Mouse (Mus musculus): ENCODE measurements around the gene Cd83. TPM values are rescaled to one million over a fixed set of nuclear protein-coding genes. Genes with fewer than 3 reads are reported as not detected.

The Cd83 gene
- polyA plus RNA-seq, 1 experiment from 2014 or later = 30.8 TPM

GRCm38 (mm10) chr13:43786171-43786795, 1.7 kb downstream of the Cd83 start:
- Histone ChIP-seq H3K4me1 (replicated peaks; ENCODE audit: control insufficient read depth, insufficient read depth, low read length) (peaks cover 14% of the 10 kb centered on the region), H3K27me3 (ENCODE audit: control insufficient read depth, insufficient read depth, low read length) (peaks cover 8% of the 10 kb centered on the region), H3K36me3 (replicated peaks; ENCODE audit: control insufficient read depth, insufficient read depth) (no peaks in the 10 kb centered on the region), H3K27ac (no peak overlapping the region), H3K4me2 (replicated peaks) (peak overlapping the region; percentile 88), H3K9ac (0 out of 2 replicates have a peak overlapping the region, but pooled peaks have one; percentile 82), H3K4me3 (replicated peaks; ENCODE audit: low read length) (peak overlapping the region; percentile 68), H3K9me3 (ENCODE audit: control insufficient read depth, low read length) (no peaks in the 10 kb centered on the region)
- ATAC-seq (ENCODE audit: low FRiP score) = no peak
- no peak for DNase-seq (ENCODE audit: low spot score)
- WGBS = 34% methylated on average over 12 of the region's 12 CpGs

- ATAC-seq (ENCODE audit: low FRiP score) = no peak
- DNase-seq (ENCODE audit: low spot score) = no peak
- Histone ChIP-seq H3K27ac (no peak overlapping the region), H3K9ac (no peak overlapping the region), H3K9me3 (ENCODE audit: control insufficient read depth, low read length) (no peaks in the 10 kb centered on the region), H3K4me1 (replicated peaks; ENCODE audit: control insufficient read depth, insufficient read depth, low read length) (peaks cover 21% of the 10 kb centered on the region), H3K4me2 (replicated peaks) (no peak overlapping the region), H3K36me3 (replicated peaks; ENCODE audit: control insufficient read depth, insufficient read depth) (no peaks in the 10 kb centered on the region), H3K27me3 (ENCODE audit: control insufficient read depth, insufficient read depth, low read length) (peaks cover 8% of the 10 kb centered on the region), H3K4me3 (replicated peaks; ENCODE audit: low read length) (no peak overlapping the region)
- 50% methylated on average over 2 of the region's 2 CpGs for WGBS
Measured at GRCm38 (mm10) chr13:43787262-43787661, 2.7 kb downstream of the Cd83 start.

- no peak for ATAC-seq (ENCODE audit: low FRiP score)
- H3K9me3 ChIP-seq (ENCODE audit: control insufficient read depth, low read length) = no peaks in the 10 kb centered on the region
- H3K4me3 ChIP-seq (replicated peaks; ENCODE audit: low read length) = no peak overlapping the region
- H3K4me1 ChIP-seq (replicated peaks; ENCODE audit: control insufficient read depth, insufficient read depth, low read length) = peaks cover 21% of the 10 kb centered on the region
- DNase-seq (ENCODE audit: low spot score) = no peak
- no peak overlapping the region for H3K9ac ChIP-seq
- no peak overlapping the region for H3K4me2 ChIP-seq (replicated peaks)
- H3K27ac ChIP-seq = no peak overlapping the region
- WGBS = 87% methylated on average over 8 of the region's 8 CpGs
- no peaks in the 10 kb centered on the region for H3K36me3 ChIP-seq (replicated peaks; ENCODE audit: control insufficient read depth, insufficient read depth)
- peaks cover 8% of the 10 kb centered on the region for H3K27me3 ChIP-seq (ENCODE audit: control insufficient read depth, insufficient read depth, low read length)
Measured at GRCm38 (mm10) chr13:43788071-43788470, 3.5 kb downstream of the Cd83 start.

GRCm38 (mm10) chr13:43788983-43789645, 4.5 kb downstream of the Cd83 start:
- ATAC-seq (ENCODE audit: low FRiP score) (no peak), DNase-seq (ENCODE audit: low spot score) (no peak)
- WGBS = 75% methylated on average over 10 of the region's 10 CpGs
- Histone ChIP-seq H3K4me2 (replicated peaks) (no peak overlapping the region), H3K9ac (no peak overlapping the region), H3K9me3 (ENCODE audit: control insufficient read depth, low read length) (no peaks in the 10 kb centered on the region), H3K36me3 (replicated peaks; ENCODE audit: control insufficient read depth, insufficient read depth) (no peaks in the 10 kb centered on the region), H3K27ac (no peak overlapping the region), H3K27me3 (ENCODE audit: control insufficient read depth, insufficient read depth, low read length) (peaks cover 4% of the 10 kb centered on the region; the same call in 1 of the 2 replicates), H3K4me3 (replicated peaks; ENCODE audit: low read length) (no peak overlapping the region), H3K4me1 (replicated peaks; ENCODE audit: control insufficient read depth, insufficient read depth, low read length) (peaks cover 21% of the 10 kb centered on the region)

- ATAC-seq (ENCODE audit: low FRiP score) (no peak), DNase-seq (ENCODE audit: low spot score) (no peak)
- no peak overlapping the region for H3K9ac ChIP-seq
- WGBS = 94% methylated on average over 11 of the region's 11 CpGs
- no peak overlapping the region for H3K4me2 ChIP-seq (replicated peaks)
- H3K27ac ChIP-seq = no peak overlapping the region
- peaks cover 12% of the 10 kb centered on the region for H3K4me1 ChIP-seq (replicated peaks; ENCODE audit: control insufficient read depth, insufficient read depth, low read length)
- peaks cover 3% of the 10 kb centered on the region; the same call in 1 of the 2 replicates for H3K27me3 ChIP-seq (ENCODE audit: control insufficient read depth, insufficient read depth, low read length)
- H3K36me3 ChIP-seq (replicated peaks; ENCODE audit: control insufficient read depth, insufficient read depth) = no peaks in the 10 kb centered on the region
- H3K4me3 ChIP-seq (replicated peaks; ENCODE audit: low read length) = no peak overlapping the region
- no peaks in the 10 kb centered on the region for H3K9me3 ChIP-seq (ENCODE audit: control insufficient read depth, low read length)
Measured at GRCm38 (mm10) chr13:43790229-43791001, 5.8 kb downstream of the Cd83 start.

- H3K36me3 ChIP-seq (replicated peaks; ENCODE audit: control insufficient read depth, insufficient read depth) = no peaks in the 10 kb centered on the region
- no peak overlapping the region for H3K9ac ChIP-seq
- no peaks in the 10 kb centered on the region for H3K27me3 ChIP-seq (ENCODE audit: control insufficient read depth, insufficient read depth, low read length)
- H3K4me2 ChIP-seq (replicated peaks) = no peak overlapping the region
- 60% methylated on average over 8 of the region's 8 CpGs for WGBS
- H3K4me3 ChIP-seq (replicated peaks; ENCODE audit: low read length) = no peak overlapping the region
- no peak for ATAC-seq (ENCODE audit: low FRiP score)
- H3K27ac ChIP-seq = no peak overlapping the region
- no peaks in the 10 kb centered on the region for H3K9me3 ChIP-seq (ENCODE audit: control insufficient read depth, low read length)
- DNase-seq (ENCODE audit: low spot score) = peak; percentile 71
- H3K4me1 ChIP-seq (replicated peaks; ENCODE audit: control insufficient read depth, insufficient read depth, low read length) = 0 out of 2 replicates have a peak, but pooled peaks cover 8% of the 10 kb centered on the region
Measured at GRCm38 (mm10) chr13:43795334-43795733, 10.8 kb downstream of the Cd83 start.

GRCm38 (mm10) chr13:43798655-43799054, 14.1 kb downstream of the Cd83 start:
- Histone ChIP-seq H3K4me2 (replicated peaks) (no peak overlapping the region), H3K4me3 (replicated peaks; ENCODE audit: low read length) (no peak overlapping the region), H3K36me3 (replicated peaks; ENCODE audit: control insufficient read depth, insufficient read depth) (no peaks in the 10 kb centered on the region), H3K4me1 (replicated peaks; ENCODE audit: control insufficient read depth, insufficient read depth, low read length) (no peaks in the 10 kb centered on the region), H3K9me3 (ENCODE audit: control insufficient read depth, low read length) (no peaks in the 10 kb centered on the region), H3K27me3 (ENCODE audit: control insufficient read depth, insufficient read depth, low read length) (no peaks in the 10 kb centered on the region), H3K27ac (no peak overlapping the region), H3K9ac (no peak overlapping the region)
- ATAC-seq (ENCODE audit: low FRiP score) (no peak), DNase-seq (ENCODE audit: low spot score) (no peak)
- 90% methylated on average over 4 of the region's 4 CpGs for WGBS

- no peaks in the 10 kb centered on the region for H3K4me1 ChIP-seq (replicated peaks; ENCODE audit: control insufficient read depth, insufficient read depth, low read length)
- DNase-seq (ENCODE audit: low spot score) (no peak), ATAC-seq (ENCODE audit: low FRiP score) (no peak)
- no peaks in the 10 kb centered on the region for H3K27me3 ChIP-seq (ENCODE audit: control insufficient read depth, insufficient read depth, low read length)
- H3K36me3 ChIP-seq (replicated peaks; ENCODE audit: control insufficient read depth, insufficient read depth) = no peaks in the 10 kb centered on the region
- no peak overlapping the region for H3K27ac ChIP-seq
- no peak overlapping the region for H3K9ac ChIP-seq
- H3K4me2 ChIP-seq (replicated peaks) = no peak overlapping the region
- no peak overlapping the region for H3K4me3 ChIP-seq (replicated peaks; ENCODE audit: low read length)
- no peaks in the 10 kb centered on the region for H3K9me3 ChIP-seq (ENCODE audit: control insufficient read depth, low read length)
Measured at GRCm38 (mm10) chr13:43800136-43800535, 15.6 kb downstream of the Cd83 start.

- Histone ChIP-seq H3K9me3 (ENCODE audit: control insufficient read depth, low read length) (no peaks in the 10 kb centered on the region), H3K36me3 (replicated peaks; ENCODE audit: control insufficient read depth, insufficient read depth) (no peaks in the 10 kb centered on the region), H3K27ac (no peak overlapping the region), H3K9ac (no peak overlapping the region), H3K4me2 (replicated peaks) (no peak overlapping the region), H3K4me3 (replicated peaks; ENCODE audit: low read length) (no peak overlapping the region), H3K27me3 (ENCODE audit: control insufficient read depth, insufficient read depth, low read length) (no peaks in the 10 kb centered on the region), H3K4me1 (replicated peaks; ENCODE audit: control insufficient read depth, insufficient read depth, low read length) (peaks cover 9% of the 10 kb centered on the region)
- WGBS = 80% methylated on average over 3 of the region's 3 CpGs
- ATAC-seq (ENCODE audit: low FRiP score) = no peak
- DNase-seq (ENCODE audit: low spot score) = no peak
Measured at GRCm38 (mm10) chr13:43801961-43802360, 17.4 kb downstream of the Cd83 start.
